Mouse (Mus musculus) lung, embryonic 14.5 days (tissue): ENCODE measurements around the gene Zfp14. TPM values are rescaled to one million over a fixed set of nuclear protein-coding genes. Genes with fewer than 3 reads are reported as not detected.
A peak's percentile ranks its signal among the peaks of the same experiment; 100 is the strongest.

Source experiments
- ATAC-seq: fragments of 200-750 bp; cut with Nextera tagmentation; 2 replicates; pipeline ENCODE4 v1.8.0; 2017; ENCODE audit warnings: mild to moderate bottlenecking, moderate TSS enrichment, moderate library complexity; ENCODE audit not compliant: insufficient read depth
- DNase-seq: peaks from one replicate; pipeline ENCODE4 v3.0.0-alpha.2; 2015
- H3K27ac ChIP-seq: fragments of 300-500 bp; sonication (generic); 2 replicates; pipeline ENCODE4 v1.5.1; 2014; ENCODE audit warnings: low read depth, mild to moderate bottlenecking, moderate library complexity
- H3K27me3 ChIP-seq: fragments of 300-500 bp; sonication (generic); 2 replicates; pipeline ENCODE4 v1.6.1; 2014; ENCODE audit warnings: low read length, control low read depth; ENCODE audit not compliant: insufficient read depth
- H3K36me3 ChIP-seq: fragments of 300-500 bp; sonication (generic); 2 replicates; pipeline ENCODE4 v1.6.1; 2014; ENCODE audit warnings: control low read depth; ENCODE audit not compliant: insufficient read depth
- H3K4me1 ChIP-seq: fragments of 300-500 bp; sonication (generic); 2 replicates; pipeline ENCODE4 v1.6.1; 2014; ENCODE audit warnings: antibody characterized with exemption, control low read depth; ENCODE audit not compliant: insufficient read depth
- H3K4me2 ChIP-seq: fragments of 300-500 bp; sonication (generic); 2 replicates; pipeline ENCODE4 v1.6.1; 2014; ENCODE audit warnings: mild to moderate bottlenecking
- H3K4me3 ChIP-seq: fragments of 300-500 bp; sonication (generic); 2 replicates; pipeline ENCODE4 v1.5.1; 2014; ENCODE audit warnings: low read depth, low read length
- H3K9ac ChIP-seq: fragments of 300-500 bp; sonication (generic); 2 replicates; pipeline ENCODE4 v1.6.1; 2014
- H3K9me3 ChIP-seq: fragments of 300-500 bp; sonication (generic); 2 replicates; pipeline ENCODE4 v1.6.1; 2016; ENCODE audit warnings: low read depth, low read length, control low read depth
- CTCF ChIP-seq: IDR thresholded peaks from 2 replicates; pipeline ENCODE4 v1.5.1; 2016; ENCODE audit warnings: antibody characterized with exemption, low read depth
- WGBS: fragments of 180-500 bp; shearing (Covaris S2); extraction: QIAGEN DNeasy Blood & Tissue Kit; methylation state at CpG from one replicate; pipeline ENCODE4 v1.1.7; 2014; 5-methylcytosine and 5-hydroxymethylcytosine counted together
- polyA plus RNA-seq: library from polyadenylated mRNA; unstranded; fragments of >200 nt; fragmentation: Nextera tagmentation; extraction: Ambion mirVana; gene quantifications from 2 replicates; pipeline ENCODE4 v1.2.1, GENCODE M21; 2014

Zfp14 gene
- polyA plus RNA-seq, 1 experiment from 2014 or later = 4.2 TPM

- Histone ChIP-seq H3K4me3 (no peak overlapping the region), H3K4me2 (no peak overlapping the region), H3K4me1 (no peaks in the 10 kb centered on the region), H3K27ac (no peak overlapping the region), H3K27me3 (no peaks in the 10 kb centered on the region), H3K9ac (no peak overlapping the region), H3K36me3 (peaks cover 60% of the 10 kb centered on the region), H3K9me3 (no peaks in the 10 kb centered on the region)
- 85% methylated on average over 5 of the region's 5 CpGs for WGBS
- ATAC-seq = no peak
- DNase-seq = peak; percentile 37
- peak; percentile 54 for TF ChIP-seq CTCF
Observed at GRCm38 (mm10) chr7:30062478-30062877, 11.3 kb upstream of the Zfp14 start.

DNA sequence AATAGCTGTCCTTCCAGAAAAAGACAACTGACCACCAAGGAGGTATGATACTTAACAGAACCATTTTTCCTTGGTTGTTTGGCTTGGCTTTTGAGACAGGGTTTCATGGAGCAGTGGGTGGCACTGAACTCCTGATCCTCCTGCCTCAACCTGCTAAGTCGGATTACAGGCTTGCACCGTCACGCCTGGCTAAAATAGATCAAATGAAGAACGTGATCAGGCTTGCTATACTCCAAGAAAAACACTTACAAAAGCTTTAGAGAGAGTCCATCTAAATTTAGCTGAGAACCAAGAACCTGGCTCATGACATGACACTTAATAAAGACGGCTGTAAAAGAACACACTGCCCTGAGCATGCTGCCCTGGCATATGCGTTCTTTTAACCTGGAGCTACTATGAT is 9.2 kb upstream of the Zfp14 start:
- H3K9ac ChIP-seq = no peak overlapping the region
- peaks cover 65% of the 10 kb centered on the region for H3K36me3 ChIP-seq
- no peaks in the 10 kb centered on the region for H3K27me3 ChIP-seq
- no peak overlapping the region for H3K4me2 ChIP-seq
- DNase-seq (no peak), ATAC-seq (no peak)
- H3K4me1 ChIP-seq = no peaks in the 10 kb centered on the region
- 83% methylated on average over 6 of the region's 6 CpGs for WGBS
- no peaks in the 10 kb centered on the region for H3K9me3 ChIP-seq
- no peak overlapping the region for H3K4me3 ChIP-seq
- no peak overlapping the region for H3K27ac ChIP-seq
- no peak for TF ChIP-seq CTCF

DNA sequence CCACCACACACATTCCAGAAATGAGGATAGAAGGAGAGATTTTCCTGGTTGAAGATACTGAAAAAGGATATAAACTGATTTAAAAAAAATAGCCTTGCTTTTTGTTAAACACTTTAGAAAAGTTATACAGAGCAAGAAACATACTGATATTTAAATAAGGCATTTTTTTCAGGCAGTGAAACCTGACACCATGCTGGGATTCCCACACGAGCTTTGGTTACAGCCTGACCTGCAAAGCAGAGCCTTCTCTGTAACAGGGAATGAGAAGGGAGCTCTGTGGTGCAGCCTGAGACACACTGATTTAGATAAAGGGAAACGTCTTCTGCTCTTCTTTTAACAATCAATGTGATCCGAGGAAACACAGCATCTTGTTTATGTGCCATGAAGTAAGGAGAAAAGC is 2.4 kb upstream of the Zfp14 start:
- peak overlapping the region; percentile 9; the same call in 1 of the 2 replicates for H3K9ac ChIP-seq
- under 1% methylated on average over 3 of the region's 3 CpGs for WGBS
- peaks cover 22% of the 10 kb centered on the region for H3K36me3 ChIP-seq
- H3K9me3 ChIP-seq = no peaks in the 10 kb centered on the region
- no peak for ATAC-seq
- no peak overlapping the region for H3K4me3 ChIP-seq
- H3K27ac ChIP-seq = no peak overlapping the region
- H3K4me2 ChIP-seq = no peak overlapping the region
- H3K4me1 ChIP-seq = peaks cover 8% of the 10 kb centered on the region
- no peaks in the 10 kb centered on the region for H3K27me3 ChIP-seq
- no peak for TF ChIP-seq CTCF
- DNase-seq = peak; percentile 54

DNA sequence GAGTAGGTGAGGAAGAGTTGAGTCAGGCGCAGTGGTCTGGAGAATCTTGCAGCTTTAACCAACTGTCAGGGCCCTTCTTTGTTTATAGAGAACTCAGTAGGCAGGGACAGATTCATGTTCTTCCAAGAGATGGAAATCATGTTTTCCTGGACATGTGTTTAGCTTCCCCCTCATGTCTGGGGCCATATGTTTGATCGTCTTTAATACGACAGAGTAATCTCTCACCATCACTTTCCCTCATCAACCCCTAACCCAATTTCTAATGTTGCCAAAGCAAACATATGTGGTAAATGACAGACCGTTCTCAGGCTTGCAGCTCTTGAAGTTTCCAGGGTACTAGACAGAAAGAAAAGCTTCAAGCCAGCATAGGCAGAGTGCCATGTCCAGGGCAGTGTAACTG is 3.1 kb downstream of the Zfp14 start:
- H3K27ac ChIP-seq = no peak overlapping the region
- H3K9me3 ChIP-seq = no peaks in the 10 kb centered on the region
- no peaks in the 10 kb centered on the region for H3K27me3 ChIP-seq
- DNase-seq (peak; percentile 6), ATAC-seq (no peak)
- no peak overlapping the region for H3K4me2 ChIP-seq
- WGBS = 61% methylated on average over 4 of the region's 4 CpGs
- H3K4me1 ChIP-seq = peaks cover 8% of the 10 kb centered on the region
- H3K9ac ChIP-seq = no peak overlapping the region
- no peak overlapping the region for H3K4me3 ChIP-seq
- TF ChIP-seq CTCF = no peak
- H3K36me3 ChIP-seq = no peaks in the 10 kb centered on the region

DNA sequence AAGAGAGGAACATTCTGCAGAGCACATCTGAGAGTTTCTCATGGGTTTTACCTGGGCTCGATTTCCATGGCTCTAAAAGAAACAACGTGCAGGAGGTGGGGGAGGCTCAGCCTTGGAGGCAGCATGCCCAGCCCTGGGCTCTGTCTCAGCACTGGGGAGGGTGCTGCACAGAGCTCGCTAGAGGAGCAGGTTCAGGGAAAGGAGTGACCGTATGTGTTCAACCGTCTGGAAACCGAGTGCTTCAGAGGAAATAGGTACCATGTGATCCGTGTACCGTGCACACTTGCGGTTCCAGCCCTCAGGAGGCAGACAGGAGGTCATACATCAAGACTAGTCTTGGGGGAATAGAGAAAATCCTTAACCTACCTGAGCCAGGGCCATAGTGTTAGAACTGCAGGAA is 6.8 kb downstream of the Zfp14 start:
- DNase-seq (no peak), ATAC-seq (no peak)
- H3K27me3 ChIP-seq = no peaks in the 10 kb centered on the region
- no peaks in the 10 kb centered on the region for H3K9me3 ChIP-seq
- WGBS = 62% methylated on average over 9 of the region's 9 CpGs
- TF ChIP-seq CTCF = no peak
- H3K4me3 ChIP-seq = no peak overlapping the region
- H3K4me2 ChIP-seq = no peak overlapping the region
- H3K9ac ChIP-seq = no peak overlapping the region
- H3K4me1 ChIP-seq = no peaks in the 10 kb centered on the region
- no peaks in the 10 kb centered on the region for H3K36me3 ChIP-seq
- no peak overlapping the region for H3K27ac ChIP-seq

- H3K27ac ChIP-seq = no peak overlapping the region
Observed at GRCm38 (mm10) chr7:30034331-30034730, 16.8 kb downstream of the Zfp14 start.

GRCm38 (mm10) chr7:30031379-30031778 is 19.8 kb downstream of the Zfp14 start:
- Histone ChIP-seq H3K9me3 (no peaks in the 10 kb centered on the region), H3K4me1 (no peaks in the 10 kb centered on the region), H3K4me3 (no peak overlapping the region), H3K27me3 (no peaks in the 10 kb centered on the region), H3K36me3 (peaks cover 17% of the 10 kb centered on the region), H3K27ac (no peak overlapping the region), H3K9ac (no peak overlapping the region), H3K4me2 (no peak overlapping the region)
- TF ChIP-seq CTCF = no peak
- 87% methylated on average over 3 of the region's 3 CpGs for WGBS
- DNase-seq (no peak), ATAC-seq (no peak)

More at GRCm38 (mm10) chr7:30034331-30034730, 16.8 kb downstream of the Zfp14 start:
- 92% methylated on average over 12 of the region's 12 CpGs for WGBS
- H3K36me3 ChIP-seq = peaks cover 8% of the 10 kb centered on the region; the same call in 1 of the 2 replicates
- no peaks in the 10 kb centered on the region for H3K4me1 ChIP-seq
- H3K4me3 ChIP-seq = no peak overlapping the region
- ATAC-seq (no peak), DNase-seq (no peak)
- no peak for TF ChIP-seq CTCF
- no peak overlapping the region for H3K4me2 ChIP-seq
- H3K9ac ChIP-seq = no peak overlapping the region
- H3K9me3 ChIP-seq = no peaks in the 10 kb centered on the region
- H3K27me3 ChIP-seq = no peaks in the 10 kb centered on the region

DNA sequence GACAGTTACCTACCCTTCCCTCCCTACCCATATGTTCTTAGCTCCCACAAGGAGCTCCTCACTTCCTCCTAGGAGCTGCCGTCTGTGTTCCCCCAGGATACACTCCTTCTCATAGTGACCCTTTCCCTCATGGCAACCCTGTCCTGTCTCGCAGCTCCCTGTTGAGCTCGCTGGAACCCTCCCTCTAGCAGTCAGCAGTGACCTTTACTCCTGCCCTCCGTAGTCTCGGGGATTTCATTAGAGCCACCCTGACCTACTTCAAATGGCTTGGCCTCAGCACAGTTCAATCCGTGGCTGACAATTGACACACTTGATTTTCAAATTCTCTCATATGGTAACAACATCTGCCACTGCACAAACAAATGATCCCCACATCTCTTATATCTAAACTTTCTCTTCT is 20.5 kb downstream of the Zfp14 start:
- TF ChIP-seq CTCF = no peak
- DNase-seq (no peak), ATAC-seq (no peak)
- no peak overlapping the region for H3K27ac ChIP-seq
- no peak overlapping the region for H3K4me3 ChIP-seq
- no peaks in the 10 kb centered on the region for H3K4me1 ChIP-seq
- H3K4me2 ChIP-seq = no peak overlapping the region
- no peaks in the 10 kb centered on the region for H3K27me3 ChIP-seq
- WGBS = 24% methylated on average over 6 of the region's 6 CpGs
- no peaks in the 10 kb centered on the region for H3K9me3 ChIP-seq
- no peak overlapping the region for H3K9ac ChIP-seq
- H3K36me3 ChIP-seq = peaks cover 23% of the 10 kb centered on the region
